Comparison of ENCODE assay signal across 39 mouse cellular contexts in the genomic region with DNA sequence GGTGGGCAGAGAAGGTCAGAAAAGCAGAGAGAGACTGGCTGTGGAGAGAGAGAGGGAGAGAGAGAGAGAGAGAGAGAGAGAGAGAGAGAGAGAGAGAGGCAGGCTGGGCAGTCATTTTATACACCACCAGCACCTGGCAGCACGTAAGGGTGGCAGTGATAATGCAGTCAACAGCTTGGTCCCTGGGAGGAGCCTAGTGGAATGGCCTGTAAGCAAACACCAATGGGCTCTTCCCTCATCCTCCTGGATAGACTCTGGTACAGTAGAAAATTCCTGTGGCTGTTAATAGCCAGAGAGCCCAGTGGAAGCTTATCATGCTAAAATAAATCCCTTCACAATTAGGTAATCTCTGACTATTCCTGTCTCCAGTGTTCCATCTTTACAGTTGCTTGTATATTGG. TPM values are rescaled to one million over a fixed set of nuclear protein-coding genes. Genes with fewer than 3 reads are reported as not detected.
"Had no signal": no experiment of that assay in that cellular context is flagged by ENCODE, and none has a peak within 500 bp of the region (broad histone marks: within the 10 kb centered on the region; RNA-seq: fewer than 3 reads in every experiment).

No protein-coding gene starts in this region.

- DNase-seq: left cerebral cortex, postnatal 4 days; liver; liver, embryonic 13.5 days; liver, postnatal 0 days; lung, adult 18-20 months; lung, adult 2 months; lung, embryonic 14.5 days; lung, postnatal 10 days; lung, postnatal 14 days; lung, postnatal 36 days; lung, postnatal 4 days; midbrain, embryonic 14.5 days had no signal

- H3K9ac ChIP-seq: limb, embryonic 12.5 days; limb, embryonic 13.5 days; limb, embryonic 15.5 days; liver, embryonic 12.5 days; liver, embryonic 13.5 days; liver, embryonic 14.5 days; liver, embryonic 15.5 days; liver, postnatal 0 days; lung, embryonic 14.5 days; lung, embryonic 15.5 days; midbrain, embryonic 12.5 days; midbrain, embryonic 13.5 days; midbrain, embryonic 15.5 days; neural tube, embryonic 12.5 days; neural tube, embryonic 13.5 days had no signal

- ATAC-seq: liver, embryonic 12.5 days; liver, postnatal 0 days; lung, postnatal 0 days; midbrain, embryonic 13.5 days; midbrain, embryonic 15.5 days; midbrain, embryonic 16.5 days had no signal

- H3K36me3 ChIP-seq: limb, embryonic 10.5 days; limb, embryonic 12.5 days; limb, embryonic 13.5 days; limb, embryonic 15.5 days; liver, embryonic 12.5 days; liver, embryonic 13.5 days; liver, embryonic 15.5 days; lung, embryonic 15.5 days; midbrain, embryonic 10.5 days; midbrain, embryonic 12.5 days; midbrain, embryonic 13.5 days; midbrain, embryonic 15.5 days; neural tube, embryonic 12.5 days; neural tube, embryonic 13.5 days had no signal

- H3K4me3 ChIP-seq: limb, embryonic 10.5 days; limb, embryonic 12.5 days; limb, embryonic 13.5 days; limb, embryonic 15.5 days; liver, embryonic 12.5 days; liver, embryonic 13.5 days; liver, embryonic 15.5 days; lung, embryonic 15.5 days; megakaryocyte, embryonic 14.5 days; midbrain, embryonic 10.5 days; midbrain, embryonic 12.5 days; midbrain, embryonic 13.5 days; midbrain, embryonic 15.5 days; myocyte; neural tube, embryonic 12.5 days; neural tube, embryonic 13.5 days had no signal

- H3K9me3 ChIP-seq: limb, embryonic 10.5 days; limb, embryonic 12.5 days; limb, embryonic 13.5 days; limb, embryonic 15.5 days; liver, embryonic 12.5 days; liver, embryonic 13.5 days; liver, embryonic 15.5 days; lung, embryonic 15.5 days; midbrain, embryonic 10.5 days; midbrain, embryonic 12.5 days; midbrain, embryonic 13.5 days; midbrain, embryonic 15.5 days; neural tube, embryonic 12.5 days; neural tube, embryonic 13.5 days had no signal

- H3K27me3 ChIP-seq: limb, embryonic 12.5 days; limb, embryonic 13.5 days; limb, embryonic 15.5 days; liver, embryonic 12.5 days; liver, embryonic 13.5 days; liver, embryonic 15.5 days; lung, embryonic 15.5 days; megakaryocyte, embryonic 14.5 days; midbrain, embryonic 12.5 days; midbrain, embryonic 13.5 days; midbrain, embryonic 15.5 days; neural tube, embryonic 12.5 days; neural tube, embryonic 13.5 days had no signal

- H3K4me1 ChIP-seq: limb, embryonic 12.5 days; limb, embryonic 13.5 days; limb, embryonic 15.5 days; liver, embryonic 12.5 days; liver, embryonic 13.5 days; liver, embryonic 15.5 days; lung, embryonic 15.5 days; midbrain, embryonic 10.5 days; midbrain, embryonic 12.5 days; midbrain, embryonic 13.5 days; midbrain, embryonic 15.5 days; neural tube, embryonic 12.5 days; neural tube, embryonic 13.5 days had no signal

- H3K4me2 ChIP-seq: limb, embryonic 12.5 days; limb, embryonic 13.5 days; limb, embryonic 15.5 days; liver, embryonic 11.5 days; liver, embryonic 12.5 days; liver, embryonic 13.5 days; liver, embryonic 15.5 days; lung, embryonic 14.5 days; lung, embryonic 15.5 days; midbrain, embryonic 11.5 days; midbrain, embryonic 12.5 days; midbrain, embryonic 13.5 days; midbrain, embryonic 15.5 days; neural tube, embryonic 12.5 days; neural tube, embryonic 13.5 days had no signal

- H3K27ac ChIP-seq: limb, embryonic 10.5 days; limb, embryonic 12.5 days; limb, embryonic 13.5 days; limb, embryonic 15.5 days; liver, embryonic 12.5 days; liver, embryonic 13.5 days; liver, embryonic 14.5 days; liver, embryonic 15.5 days; lung, embryonic 15.5 days; macrophage; midbrain, embryonic 10.5 days; midbrain, embryonic 12.5 days; midbrain, embryonic 13.5 days; midbrain, embryonic 15.5 days; neural tube, embryonic 12.5 days; neural tube, embryonic 13.5 days had no signal

RNA-seq across cellular contexts. Expression of a gene that starts 24.5 kb away (rescaled TPM):
- total RNA-seq: left cerebral cortex, postnatal 14 days; left cerebral cortex, postnatal 25 days; left cerebral cortex, postnatal 36 days; left cerebral cortex, postnatal 4 days; megakaryocyte-erythroid progenitor cell, adult 5-6 weeks; midbrain, postnatal 0 days; monocyte, adult 5-6 weeks had no signal
- polyA plus RNA-seq: limb, embryonic 12.5 days; lung, embryonic 15.5 days; midbrain, embryonic 10.5 days; myocyte; neural tube, embryonic 12.5 days had no signal
